Mouse (Mus musculus): ENCODE measurements around the gene Dnah7b. TPM values are rescaled to one million over a fixed set of nuclear protein-coding genes. Genes with fewer than 3 reads are reported as not detected.
"Not testable (repeated sequence)": the region's sequence is repeated elsewhere in the genome, so short reads cannot be mapped to it uniquely, and the experiment has no call there.

Gene Dnah7b
- 3.2 and 3.5 TPM in 2 replicates for polyA plus RNA-seq (2015; fragmentation: Nextera tagmentation; extraction: Ambion mirVana)

DNA sequence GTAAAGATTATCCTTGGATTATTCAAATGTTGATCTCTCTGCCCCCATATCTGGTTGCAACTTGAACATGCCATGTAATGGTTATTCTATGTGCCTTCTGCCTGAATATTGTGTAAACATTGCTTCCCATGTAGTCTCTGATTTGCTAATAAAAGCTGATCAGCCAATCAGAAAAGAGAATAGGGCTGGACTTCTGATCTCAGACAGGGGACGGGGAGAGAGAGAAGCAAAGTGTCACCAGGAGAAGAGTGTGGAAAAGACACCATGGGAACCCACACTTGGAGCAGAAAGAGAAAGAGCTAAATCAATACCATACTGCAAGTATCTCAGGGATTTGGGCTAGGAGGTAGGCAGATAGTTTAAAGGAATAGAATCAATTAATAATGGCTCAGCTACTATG, at the start of gene Dnah7b:
Dnah7b (plus strand) TSS at position 301 of the 400 bp plus-strand sequence.
- Histone ChIP-seq H3K4me3 (ENCODE audit: low read depth, low read length) (peak within 1 kb of the TSS; percentile 72), H3K9ac (ENCODE audit: low read depth, low read length) (peak within 1 kb of the TSS; percentile 90), H3K9me3 (replicated peaks; ENCODE audit: control insufficient read depth, low read length, poor library complexity, severe bottlenecking) (no peaks in the 10 kb centered on the region), H3K4me2 (ENCODE audit: low read length) (peak within 1 kb of the TSS; percentile 62), H3K27ac (ENCODE audit: low read length) (peak within 1 kb of the TSS; percentile 94), H3K36me3 (ENCODE audit: control insufficient read depth, insufficient read depth, low read length) (no peaks in the 10 kb centered on the region), H3K27me3 (ENCODE audit: control insufficient read depth, insufficient read depth, low read depth, low read length) (no peaks in the 10 kb centered on the region), H3K4me1 (ENCODE audit: control insufficient read depth, insufficient read depth, low read length) (peaks cover 5% of the 10 kb centered on the region; the same call in 1 of the 2 replicates)
- 22% methylated on average over 1 of the region's 1 CpGs for WGBS
- peak; percentile 26; the same call in 1 of the 2 replicates for ATAC-seq

- no peaks in the 10 kb centered on the region for H3K9me3 ChIP-seq (replicated peaks; ENCODE audit: control insufficient read depth, low read length, poor library complexity, severe bottlenecking)
- no peak for ATAC-seq
Measured at GRCm38 (mm10) chr1:46018382-46018977, 47.6 kb upstream of the Dnah7b start.

GRCm38 (mm10) chr1:46022262-46022661, 43.9 kb upstream of the Dnah7b start:
- no peaks in the 10 kb centered on the region for H3K9me3 ChIP-seq (replicated peaks; ENCODE audit: control insufficient read depth, low read length, poor library complexity, severe bottlenecking)
- no peak overlapping the region for H3K4me3 ChIP-seq (ENCODE audit: low read depth, low read length)
- H3K36me3 ChIP-seq (ENCODE audit: control insufficient read depth, insufficient read depth, low read length) = no peaks in the 10 kb centered on the region
- no peaks in the 10 kb centered on the region for H3K27me3 ChIP-seq (ENCODE audit: control insufficient read depth, insufficient read depth, low read depth, low read length)
- no peaks in the 10 kb centered on the region for H3K4me1 ChIP-seq (ENCODE audit: control insufficient read depth, insufficient read depth, low read length)
- 27% methylated on average over 2 of the region's 2 CpGs for WGBS
- H3K4me2 ChIP-seq (ENCODE audit: low read length) = no peak overlapping the region
- no peak overlapping the region for H3K27ac ChIP-seq (ENCODE audit: low read length)
- no peak overlapping the region for H3K9ac ChIP-seq (ENCODE audit: low read depth, low read length)
- peak; percentile 72; the same call in 1 of the 2 replicates for ATAC-seq

More at GRCm38 (mm10) chr1:46018382-46018977, 47.6 kb upstream of the Dnah7b start:
- Histone ChIP-seq H3K9ac (ENCODE audit: low read depth, low read length) (no peak overlapping the region), H3K4me1 (ENCODE audit: control insufficient read depth, insufficient read depth, low read length) (no peaks in the 10 kb centered on the region), H3K36me3 (ENCODE audit: control insufficient read depth, insufficient read depth, low read length) (no peaks in the 10 kb centered on the region), H3K4me2 (ENCODE audit: low read length) (no peak overlapping the region), H3K4me3 (ENCODE audit: low read depth, low read length) (no peak overlapping the region), H3K27ac (ENCODE audit: low read length) (no peak overlapping the region), H3K27me3 (ENCODE audit: control insufficient read depth, insufficient read depth, low read depth, low read length) (no peaks in the 10 kb centered on the region)
- WGBS = 69% methylated on average over 2 of the region's 2 CpGs

DNA sequence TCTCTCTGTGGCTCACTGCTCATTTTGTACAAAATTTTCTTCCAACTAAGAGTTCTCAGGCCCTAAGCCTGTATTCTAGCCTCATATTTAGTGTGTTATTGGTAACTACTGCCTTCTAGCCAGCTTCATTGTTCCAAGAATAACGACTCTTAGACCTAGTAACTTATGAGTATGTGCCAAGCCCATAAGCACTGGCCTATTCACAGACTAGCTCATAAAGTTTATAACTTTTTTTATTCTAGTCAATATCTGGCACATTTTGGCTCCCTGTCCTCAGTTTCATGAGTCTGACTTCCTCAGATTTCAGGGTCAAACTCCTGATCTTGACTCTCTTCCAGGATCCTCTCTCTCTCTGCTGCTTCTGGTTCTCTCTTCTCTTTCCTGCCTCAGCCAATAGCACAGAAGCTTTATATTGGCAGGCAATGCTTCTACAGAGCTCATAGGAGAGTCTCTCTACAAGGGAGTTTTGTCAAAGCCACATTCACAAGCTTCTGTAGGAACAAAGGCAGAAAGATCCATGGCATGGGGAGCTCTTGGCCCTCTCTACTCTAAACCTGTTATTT, 34.0 kb upstream of the Dnah7b start:
- H3K4me3 ChIP-seq (ENCODE audit: low read depth, low read length) = no peak overlapping the region
- no peaks in the 10 kb centered on the region for H3K9me3 ChIP-seq (replicated peaks; ENCODE audit: control insufficient read depth, low read length, poor library complexity, severe bottlenecking)
- 76% methylated on average over 1 of the region's 1 CpGs for WGBS
- ATAC-seq = no peak
- H3K9ac ChIP-seq (ENCODE audit: low read depth, low read length) = no peak overlapping the region
- H3K36me3 ChIP-seq (ENCODE audit: control insufficient read depth, insufficient read depth, low read length) = no peaks in the 10 kb centered on the region
- H3K27me3 ChIP-seq (ENCODE audit: control insufficient read depth, insufficient read depth, low read depth, low read length) = no peaks in the 10 kb centered on the region
- H3K4me2 ChIP-seq (ENCODE audit: low read length) = no peak overlapping the region
- no peaks in the 10 kb centered on the region for H3K4me1 ChIP-seq (ENCODE audit: control insufficient read depth, insufficient read depth, low read length)
- no peak overlapping the region for H3K27ac ChIP-seq (ENCODE audit: low read length)

GRCm38 (mm10) chr1:46048188-46048587, 17.9 kb upstream of the Dnah7b start:
- Histone ChIP-seq H3K27ac (ENCODE audit: low read length) (no peak overlapping the region), H3K9ac (ENCODE audit: low read depth, low read length) (no peak overlapping the region), H3K9me3 (replicated peaks; ENCODE audit: control insufficient read depth, low read length, poor library complexity, severe bottlenecking) (no peaks in the 10 kb centered on the region), H3K4me2 (ENCODE audit: low read length) (no peak overlapping the region), H3K36me3 (ENCODE audit: control insufficient read depth, insufficient read depth, low read length) (no peaks in the 10 kb centered on the region), H3K4me3 (ENCODE audit: low read depth, low read length) (no peak overlapping the region), H3K4me1 (ENCODE audit: control insufficient read depth, insufficient read depth, low read length) (no peaks in the 10 kb centered on the region), H3K27me3 (ENCODE audit: control insufficient read depth, insufficient read depth, low read depth, low read length) (no peaks in the 10 kb centered on the region)
- ATAC-seq = no peak

GRCm38 (mm10) chr1:46066484-46067251, 553 bp downstream of the Dnah7b start:
- WGBS = under 1% methylated on average over 27 of the region's 28 CpGs
- ATAC-seq = peak; percentile 93
- Histone ChIP-seq H3K4me2 (ENCODE audit: low read length) (peak overlapping the region; percentile 62), H3K9ac (ENCODE audit: low read depth, low read length) (peak overlapping the region; percentile 90), H3K36me3 (ENCODE audit: control insufficient read depth, insufficient read depth, low read length) (no peaks in the 10 kb centered on the region), H3K4me3 (ENCODE audit: low read depth, low read length) (peak overlapping the region; percentile 72), H3K4me1 (ENCODE audit: control insufficient read depth, insufficient read depth, low read length) (peaks cover 5% of the 10 kb centered on the region; the same call in 1 of the 2 replicates), H3K27ac (ENCODE audit: low read length) (peak overlapping the region; percentile 94), H3K27me3 (ENCODE audit: control insufficient read depth, insufficient read depth, low read depth, low read length) (no peaks in the 10 kb centered on the region), H3K9me3 (replicated peaks; ENCODE audit: control insufficient read depth, low read length, poor library complexity, severe bottlenecking) (no peaks in the 10 kb centered on the region)

DNA sequence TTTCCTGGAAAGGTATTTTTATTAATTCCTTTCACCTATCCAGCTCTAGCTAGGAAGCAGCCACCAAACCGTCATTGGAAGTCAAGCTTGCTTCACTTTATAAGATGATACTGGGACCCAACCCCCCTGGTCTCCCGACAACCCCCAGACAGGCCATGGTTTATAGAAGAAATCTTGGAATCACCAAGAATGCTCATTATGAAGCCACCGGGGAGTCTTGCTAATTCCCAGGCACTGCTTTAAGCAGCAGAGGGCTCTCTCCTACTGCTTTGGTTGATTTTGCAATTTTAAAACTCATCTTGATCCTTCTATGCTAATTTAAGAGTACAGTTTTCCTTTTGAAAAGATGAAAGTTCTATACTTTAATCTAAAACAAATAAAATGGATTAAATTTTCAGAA, 2.7 kb downstream of the Dnah7b start:
- H3K9ac ChIP-seq (ENCODE audit: low read depth, low read length) = not testable (repeated sequence)
- 87% methylated on average over 3 of the region's 3 CpGs for WGBS

GRCm38 (mm10) chr1:46077891-46078290, 11.8 kb downstream of the Dnah7b start:
- Histone ChIP-seq H3K27me3 (ENCODE audit: control insufficient read depth, insufficient read depth, low read depth, low read length) (no peaks in the 10 kb centered on the region), H3K36me3 (ENCODE audit: control insufficient read depth, insufficient read depth, low read length) (no peaks in the 10 kb centered on the region), H3K9ac (ENCODE audit: low read depth, low read length) (no peak overlapping the region), H3K4me2 (ENCODE audit: low read length) (no peak overlapping the region), H3K27ac (ENCODE audit: low read length) (no peak overlapping the region), H3K4me3 (ENCODE audit: low read depth, low read length) (no peak overlapping the region), H3K4me1 (ENCODE audit: control insufficient read depth, insufficient read depth, low read length) (no peaks in the 10 kb centered on the region), H3K9me3 (replicated peaks; ENCODE audit: control insufficient read depth, low read length, poor library complexity, severe bottlenecking) (no peaks in the 10 kb centered on the region)
- 97% methylated on average over 2 of the region's 2 CpGs for WGBS
- no peak for ATAC-seq

More for the DNA sequence above, 2.7 kb downstream of the Dnah7b start:
- not testable (repeated sequence) for H3K4me3 ChIP-seq (ENCODE audit: low read depth, low read length); H3K4me1 ChIP-seq (ENCODE audit: control insufficient read depth, insufficient read depth, low read length); ATAC-seq; H3K27ac ChIP-seq (ENCODE audit: low read length); H3K4me2 ChIP-seq (ENCODE audit: low read length); H3K36me3 ChIP-seq (ENCODE audit: control insufficient read depth, insufficient read depth, low read length); H3K27me3 ChIP-seq (ENCODE audit: control insufficient read depth, insufficient read depth, low read depth, low read length); H3K9me3 ChIP-seq (replicated peaks; ENCODE audit: control insufficient read depth, low read length, poor library complexity, severe bottlenecking)

GRCm38 (mm10) chr1:46100484-46100883, 34.4 kb downstream of the Dnah7b start:
- Histone ChIP-seq H3K9me3 (replicated peaks; ENCODE audit: control insufficient read depth, low read length, poor library complexity, severe bottlenecking) (no peaks in the 10 kb centered on the region), H3K36me3 (ENCODE audit: control insufficient read depth, insufficient read depth, low read length) (no peaks in the 10 kb centered on the region), H3K27me3 (ENCODE audit: control insufficient read depth, insufficient read depth, low read depth, low read length) (no peaks in the 10 kb centered on the region), H3K4me1 (ENCODE audit: control insufficient read depth, insufficient read depth, low read length) (no peaks in the 10 kb centered on the region), H3K4me2 (ENCODE audit: low read length) (no peak overlapping the region), H3K9ac (ENCODE audit: low read depth, low read length) (no peak overlapping the region), H3K4me3 (ENCODE audit: low read depth, low read length) (no peak overlapping the region), H3K27ac (ENCODE audit: low read length) (no peak overlapping the region)
- WGBS = 83% methylated on average over 2 of the region's 2 CpGs
- ATAC-seq = no peak

Data from midbrain, embryonic 16.5 days (tissue).